In genomic region chr17:87612796-87613195, GRCm38 (mm10) we compare ENCODE assay signal across 8 mouse cellular contexts. TPM values are rescaled to one million over a fixed set of nuclear protein-coding genes. Genes with fewer than 3 reads are reported as not detected.
DNase-seq lines count a peak whose midpoint lies in the region; ATAC-seq and TF ChIP-seq lines count a peak whose summit lies in the region.

No protein-coding gene starts in this region.

- peak overlapping the region; percentile 47 for H3K4me3 ChIP-seq in left cerebral cortex, adult 2 months
- peak overlapping the region; percentile 50 for H3K4me3 ChIP-seq in heart, embryonic 15.5 days
- peak overlapping the region; percentile 23 to 30 for H3K4me3 ChIP-seq in liver, embryonic 14.5 days (ENCODE audit: insufficient read depth in 1 of 2, low read depth in 2 of 2, low read length in 2 of 2)

- peak overlapping the region; percentile 59 for H3K9ac ChIP-seq in heart, embryonic 15.5 days
- H3K9ac ChIP-seq in liver, embryonic 14.5 days (replicated peaks): no peak overlapping the region

- intact Hi-C loops in left cerebral cortex, adult 2 months (cut with DNase I): no loop called here
- intact Hi-C loops in left cerebral cortex, postnatal 25 days (cut with DNase I): no loop called here

- no peaks in the 10 kb centered on the region for H3K27me3 ChIP-seq in heart, embryonic 15.5 days
- H3K27me3 ChIP-seq in liver, embryonic 14.5 days (ENCODE audit: control insufficient read depth, insufficient read depth, low read length): no peaks in the 10 kb centered on the region

- H3K27ac ChIP-seq in left cerebral cortex, adult 2 months: no peak overlapping the region
- H3K27ac ChIP-seq in heart, embryonic 15.5 days: peak overlapping the region; percentile 89
- H3K27ac ChIP-seq in liver, embryonic 14.5 days: no peak overlapping the region

- H3K9me3 ChIP-seq in heart, embryonic 15.5 days (replicated peaks): no peaks in the 10 kb centered on the region
- no peaks in the 10 kb centered on the region for H3K9me3 ChIP-seq in liver, embryonic 14.5 days (ENCODE audit: control insufficient read depth, low read length)

- TF ChIP-seq EP300 in liver, embryonic 14.5 days (IDR thresholded peaks at IDR 0.05; ENCODE audit: low read depth): no peak

- 0 out of 2 replicates have a peak, but pooled peaks have one; percentile 10 for ATAC-seq in heart, embryonic 15.5 days (replicated peaks; ENCODE audit: insufficient number of reproducible peaks, insufficient read depth, low FRiP score, low read depth)
- ATAC-seq in liver, embryonic 14.5 days (ENCODE audit: insufficient read depth): no peak
- ATAC-seq in megakaryocyte progenitor cell, adult 5-6 weeks (replicated peaks; ENCODE audit: poor library complexity): no peak

- WGBS in heart, embryonic 15.5 days: 20% methylated on average over 18 of the region's 18 CpGs
- WGBS in liver, embryonic 14.5 days (ENCODE audit: insufficient replicate concordance): 44% methylated on average over 18 of the region's 18 CpGs

- H3K4me1 ChIP-seq in heart, embryonic 15.5 days (replicated peaks): peaks cover 8% of the 10 kb centered on the region; the same call in 1 of the 2 replicates
- H3K4me1 ChIP-seq in liver, embryonic 14.5 days (replicated peaks; ENCODE audit: control insufficient read depth in 2 of 2, insufficient read depth in 2 of 2, low read length in 1 of 2): no peaks in the 10 kb centered on the region; a peak in 1 of 4 replicates

- DNase-seq in left cerebral cortex, adult 2 months (ENCODE audit: extremely low spot score in 1 of 2, low spot score in 2 of 2): no peak
- no peak for DNase-seq in left cerebral cortex, postnatal 25 days (ENCODE audit: low spot score in 2 of 2)
- DNase-seq in cerebellum, adult 9-11 months: peak; percentile 16
- DNase-seq in liver, embryonic 14.5 days (ENCODE audit: low read depth in 3 of 3, low spot score in 3 of 3): no peak
- no peak for DNase-seq in frontal cortex, adult 2 months (ENCODE audit: extremely low spot score in 1 of 2, low spot score in 1 of 2)
- DNase-seq in adrenal gland, postnatal 4 days (ENCODE audit: low spot score in 2 of 2): no peak

- H3K36me3 ChIP-seq in heart, embryonic 15.5 days: no peaks in the 10 kb centered on the region
- no peaks in the 10 kb centered on the region for H3K36me3 ChIP-seq in liver, embryonic 14.5 days (replicated peaks; ENCODE audit: control insufficient read depth, insufficient read depth, low read depth)

- no peak for TF ChIP-seq CTCF in left cerebral cortex, adult 2 months (IDR thresholded peaks at IDR 0.05)
- TF ChIP-seq CTCF in liver, embryonic 14.5 days (IDR thresholded peaks at IDR 0.05; ENCODE audit: low read depth): no peak

- peak overlapping the region; percentile 75 for H3K4me2 ChIP-seq in heart, embryonic 15.5 days
- peak overlapping the region; percentile 61 for H3K4me2 ChIP-seq in liver, embryonic 14.5 days (ENCODE audit: low read depth)

RNA-seq across cellular contexts. Expression of gene Epcam, which starts 23.0 kb away (rescaled TPM):
- total RNA-seq in left cerebral cortex, adult 2 months (2021): under 1 TPM in 1 of 2 experiments, not detected in 1; 0.20 TPM
- total RNA-seq in left cerebral cortex, postnatal 25 days (2021): under 1 TPM in 1 of 2 experiments, not detected in 1; 0.18 TPM
- 8.7 and 43.0 TPM in 2 replicates for polyA plus RNA-seq in heart, embryonic 15.5 days (2015; fragmentation: Nextera tagmentation; extraction: Ambion mirVana)
- 0.54 and 0.74 TPM in 2 replicates for polyA plus RNA-seq in liver, embryonic 14.5 days (2012; rRNA removed)
- polyA plus RNA-seq in liver, embryonic 14.5 days (2014; fragmentation: Nextera tagmentation; extraction: Ambion mirVana): 0.45 and 0.94 TPM in 2 replicates
- not detected in 2 replicates for total RNA-seq in megakaryocyte progenitor cell, adult 5-6 weeks (2015)
- 0.34 TPM in 1 of 2 replicates, not detected in the other for total RNA-seq in megakaryocyte progenitor cell, adult 5-6 weeks (2017)
- 0.66 and 0.90 TPM in 2 replicates for polyA plus RNA-seq in frontal cortex, adult 2 months (2012; rRNA removed)
- 10 to 100 TPM in 1 of 2 experiments, under 1 TPM in 1; 0.79 to 22.1 TPM for total RNA-seq in adrenal gland, postnatal 4 days (2021)

RNA-seq across cellular contexts. Expression of gene Msh2, which starts 59.3 kb away (rescaled TPM):
- total RNA-seq in left cerebral cortex, adult 2 months (2021): 10 to 100 TPM; 29.9 to 40.3 TPM
- total RNA-seq in left cerebral cortex, postnatal 25 days (2021): 10 to 100 TPM; 27.2 to 29.1 TPM
- polyA plus RNA-seq in heart, embryonic 15.5 days (2015; fragmentation: Nextera tagmentation; extraction: Ambion mirVana): 31.8 and 39.2 TPM in 2 replicates
- polyA plus RNA-seq in liver, embryonic 14.5 days (2012; rRNA removed): 8.5 and 14.5 TPM in 2 replicates
- polyA plus RNA-seq in liver, embryonic 14.5 days (2014; fragmentation: Nextera tagmentation; extraction: Ambion mirVana): 18.4 and 21.8 TPM in 2 replicates
- total RNA-seq in megakaryocyte progenitor cell, adult 5-6 weeks (2015): 35.3 and 46.8 TPM in 2 replicates
- total RNA-seq in megakaryocyte progenitor cell, adult 5-6 weeks (2017): 75.0 and 95.0 TPM in 2 replicates
- 19.4 and 20.3 TPM in 2 replicates for polyA plus RNA-seq in frontal cortex, adult 2 months (2012; rRNA removed)
- total RNA-seq in adrenal gland, postnatal 4 days (2021): 10 to 100 TPM; 39.5 to 45.2 TPM
